In the genomic region with DNA sequence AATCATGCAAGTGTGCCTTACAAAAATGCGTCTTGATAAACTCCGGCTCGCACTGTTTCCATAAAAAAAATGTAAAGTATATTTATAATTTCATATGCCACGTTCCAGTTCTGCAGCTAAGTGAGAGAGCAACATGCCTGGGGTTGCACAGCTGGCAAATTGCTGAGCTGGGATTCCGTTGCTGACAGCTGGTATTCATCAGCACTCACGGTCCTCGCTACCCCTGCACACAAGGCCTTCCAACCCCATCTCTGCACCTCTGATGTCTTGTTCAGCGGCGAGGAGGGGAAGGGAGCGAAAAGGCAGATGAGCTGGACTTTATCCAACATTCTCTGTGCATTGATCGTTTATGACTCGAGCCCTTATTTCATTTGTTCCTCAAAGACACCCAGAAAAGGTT, we compare ENCODE assay signal across 11 mouse cellular contexts.
DNase-seq lines count a peak whose midpoint lies in the region; ATAC-seq lines count a peak whose summit lies in the region.
"Had no signal": no experiment of that assay in that cellular context is flagged by ENCODE, and none has a peak within 500 bp of the region (broad histone marks: within the 10 kb centered on the region; RNA-seq: fewer than 3 reads in every experiment).

No protein-coding gene starts in this region.

- H3K27ac ChIP-seq in kidney, embryonic 15.5 days, result no peak overlapping the region
- no peak overlapping the region for H3K27ac ChIP-seq in embryonic facial prominence, embryonic 15.5 days (replicated peaks)
- H3K27ac ChIP-seq: hindbrain, embryonic 15.5 days had no signal

- 53% methylated on average over 12 of the region's 12 CpGs for WGBS in kidney, embryonic 15.5 days
- WGBS in embryonic facial prominence, embryonic 15.5 days, result 13% methylated on average over 12 of the region's 12 CpGs

- no peak overlapping the region for H3K4me2 ChIP-seq in kidney, embryonic 15.5 days
- no peak overlapping the region for H3K4me2 ChIP-seq in embryonic facial prominence, embryonic 15.5 days (replicated peaks)
- H3K4me2 ChIP-seq: hindbrain, embryonic 15.5 days had no signal

- H3K4me1 ChIP-seq in kidney, embryonic 15.5 days, result no peaks in the 10 kb centered on the region
- H3K4me1 ChIP-seq in embryonic facial prominence, embryonic 15.5 days, result peaks cover 5% of the 10 kb centered on the region; the same call in 1 of the 2 replicates
- H3K4me1 ChIP-seq: hindbrain, embryonic 15.5 days had no signal

- H3K27me3 ChIP-seq in kidney, embryonic 15.5 days, result no peaks in the 10 kb centered on the region
- H3K27me3 ChIP-seq in embryonic facial prominence, embryonic 15.5 days, result no peaks in the 10 kb centered on the region
- H3K27me3 ChIP-seq: hindbrain, embryonic 15.5 days had no signal

- H3K4me3 ChIP-seq in kidney, embryonic 15.5 days (replicated peaks), result no peak overlapping the region
- H3K4me3 ChIP-seq in embryonic facial prominence, embryonic 15.5 days (replicated peaks), result no peak overlapping the region
- H3K4me3 ChIP-seq: hindbrain, embryonic 15.5 days had no signal

- no peaks in the 10 kb centered on the region for H3K9me3 ChIP-seq in kidney, embryonic 15.5 days (replicated peaks)
- H3K9me3 ChIP-seq in embryonic facial prominence, embryonic 15.5 days (replicated peaks), result no peaks in the 10 kb centered on the region
- H3K9me3 ChIP-seq: hindbrain, embryonic 15.5 days had no signal

- DNase-seq in kidney, postnatal 14 days, result peak; percentile 17
- DNase-seq in embryo, embryonic 11 days, result peak; percentile 53
- DNase-seq in lung, postnatal 10 days, result peak; percentile 53
- DNase-seq in frontal cortex, adult 2 months (ENCODE audit: extremely low spot score in 1 of 2, low spot score in 1 of 2), result no peak
- no peak for DNase-seq in B cell, adult 2 months
- DNase-seq in adrenal gland, postnatal 10 days, result no peak
- DNase-seq: cerebellum, adult 11-12 months; gastrocnemius, postnatal 36 days had no signal

- ATAC-seq in kidney, embryonic 15.5 days (replicated peaks; ENCODE audit: low FRiP score), result no peak
- ATAC-seq in embryonic facial prominence, embryonic 15.5 days (ENCODE audit: insufficient number of reproducible peaks, low FRiP score, low TSS enrichment, low read depth), result 0 out of 2 replicates have a peak, but pooled peaks have one; percentile 57

- no peak overlapping the region for H3K9ac ChIP-seq in kidney, embryonic 15.5 days
- H3K9ac ChIP-seq in embryonic facial prominence, embryonic 15.5 days, result no peak overlapping the region
- H3K9ac ChIP-seq: hindbrain, embryonic 15.5 days had no signal

- no peaks in the 10 kb centered on the region for H3K36me3 ChIP-seq in kidney, embryonic 15.5 days
- H3K36me3 ChIP-seq in embryonic facial prominence, embryonic 15.5 days, result no peaks in the 10 kb centered on the region
- H3K36me3 ChIP-seq: hindbrain, embryonic 15.5 days had no signal

Comparison
In these comparisons a context has a peak if more than half of its experiments do, and no peak if none do; other contexts are left out.
1. DNase-seq: peak in kidney, postnatal 14 days (single experiment), embryo, embryonic 11 days (single experiment) and lung, postnatal 10 days (single experiment); none in frontal cortex, adult 2 months (0 of 2), B cell, adult 2 months (0 of 2) and adrenal gland, postnatal 10 days (single experiment).